ENCODE assay signal across 13 mouse cellular contexts in the genomic region with DNA sequence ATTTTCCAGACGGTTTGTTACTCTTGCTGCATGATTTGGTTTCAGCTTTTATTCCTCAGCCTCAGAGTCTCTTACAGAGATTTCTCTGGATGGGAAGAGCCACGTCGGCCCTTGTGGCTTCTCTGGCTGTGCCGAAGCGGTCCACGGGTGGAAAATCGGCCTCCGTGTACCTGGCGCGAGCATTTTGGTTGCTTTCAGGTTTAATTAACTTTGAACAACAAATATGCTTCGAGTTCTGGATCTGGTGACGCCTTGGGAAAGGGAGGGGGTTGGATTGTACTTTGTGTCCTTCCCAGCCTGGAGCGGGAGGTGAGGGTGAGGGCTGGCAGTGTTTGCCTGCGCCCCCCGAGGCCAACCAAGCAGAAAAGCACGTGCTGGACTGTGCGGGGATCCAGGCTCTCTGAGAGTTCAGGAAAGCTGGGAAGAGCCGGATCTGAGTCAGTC. TPM values are rescaled to one million over a fixed set of nuclear protein-coding genes. Genes with fewer than 3 reads are reported as not detected.
DNase-seq lines count a peak whose midpoint lies in the region; ATAC-seq lines count a peak whose summit lies in the region.
"Had no signal": no experiment of that assay in that cellular context is flagged by ENCODE, and none has a peak within 500 bp of the region (broad histone marks: within the 10 kb centered on the region; RNA-seq: fewer than 3 reads in every experiment).

No protein-coding gene starts in this region.

- H3K27me3 ChIP-seq in hindbrain, embryonic 10.5 days (ENCODE audit: insufficient read depth, poor library complexity, severe bottlenecking), result peaks cover 100% of the 10 kb centered on the region
- peaks cover 97% of the 10 kb centered on the region for H3K27me3 ChIP-seq in hindbrain, embryonic 13.5 days
- peaks cover 57% of the 10 kb centered on the region for H3K27me3 ChIP-seq in forebrain, embryonic 14.5 days (replicated peaks; ENCODE audit: control insufficient read depth, insufficient read depth, low read length)
- H3K27me3 ChIP-seq in midbrain, embryonic 13.5 days, result peaks cover 99% of the 10 kb centered on the region

- intact Hi-C loops in left cerebral cortex, postnatal 14 days (cut with DNase I), result loop anchor here (10.0 kb wide), 1 partner anchor 327 kb away; no protein-coding TSS in a partner anchor

- no peaks in the 10 kb centered on the region for H3K36me3 ChIP-seq in hindbrain, embryonic 10.5 days
- H3K36me3 ChIP-seq in hindbrain, embryonic 13.5 days, result no peaks in the 10 kb centered on the region
- no peaks in the 10 kb centered on the region for H3K36me3 ChIP-seq in forebrain, embryonic 14.5 days (ENCODE audit: control insufficient read depth, insufficient read depth, low read length)
- no peaks in the 10 kb centered on the region for H3K36me3 ChIP-seq in midbrain, embryonic 13.5 days
- H3K36me3 ChIP-seq: limb, embryonic 12.5 days had no signal

- under 1% methylated on average over 18 of the region's 18 CpGs for WGBS in hindbrain, embryonic 10.5 days
- WGBS in hindbrain, embryonic 13.5 days, result under 1% methylated on average over 18 of the region's 18 CpGs
- WGBS in forebrain, embryonic 14.5 days, result 1% methylated on average over 18 of the region's 18 CpGs
- 2% methylated on average over 17 of the region's 18 CpGs for WGBS in midbrain, embryonic 13.5 days

- peak; percentile 55 for DNase-seq in hindbrain, embryonic 10.5 days (ENCODE audit: low spot score)
- peak; percentile 54 for DNase-seq in embryo, embryonic 10 days (ENCODE audit: low spot score)
- DNase-seq in forebrain, embryonic 14.5 days (ENCODE audit: low spot score), result peak; percentile 43
- DNase-seq in urinary bladder, postnatal 14 days (ENCODE audit: low spot score), result no peak
- DNase-seq in left cerebral cortex, postnatal 14 days (ENCODE audit: low spot score in 2 of 2), result no peak
- no peak for DNase-seq in ovary, postnatal 10 days (ENCODE audit: low spot score)
- DNase-seq: heart, adult 2 months; lung, adult 18-20 months had no signal

- H3K4me3 ChIP-seq in hindbrain, embryonic 10.5 days, result 0 out of 2 replicates have a peak overlapping the region, but pooled peaks have one; percentile 11
- H3K4me3 ChIP-seq in hindbrain, embryonic 13.5 days, result no peak overlapping the region
- no peak overlapping the region for H3K4me3 ChIP-seq in forebrain, embryonic 14.5 days (ENCODE audit: low read depth, low read length)
- H3K4me3 ChIP-seq in midbrain, embryonic 13.5 days (replicated peaks), result no peak overlapping the region
- H3K4me3 ChIP-seq: heart, adult 2 months; limb, embryonic 12.5 days; megakaryocyte, embryonic 14.5 days had no signal

- no peak overlapping the region for H3K27ac ChIP-seq in hindbrain, embryonic 10.5 days
- H3K27ac ChIP-seq in hindbrain, embryonic 13.5 days, result no peak overlapping the region
- H3K27ac ChIP-seq in forebrain, embryonic 14.5 days (ENCODE audit: low read depth, low read length), result peak overlapping the region; percentile 21; the same call in 1 of the 2 replicates
- no peak overlapping the region for H3K27ac ChIP-seq in midbrain, embryonic 13.5 days
- H3K27ac ChIP-seq: heart, adult 2 months; limb, embryonic 12.5 days had no signal

- peaks cover 34% of the 10 kb centered on the region for H3K4me1 ChIP-seq in hindbrain, embryonic 10.5 days (replicated peaks)
- H3K4me1 ChIP-seq in hindbrain, embryonic 13.5 days (replicated peaks), result peaks cover 18% of the 10 kb centered on the region
- H3K4me1 ChIP-seq in forebrain, embryonic 14.5 days (ENCODE audit: control insufficient read depth, insufficient read depth, low read length), result peaks cover 15% of the 10 kb centered on the region
- peaks cover 17% of the 10 kb centered on the region for H3K4me1 ChIP-seq in midbrain, embryonic 13.5 days (replicated peaks)

- H3K9me3 ChIP-seq in hindbrain, embryonic 10.5 days, result no peaks in the 10 kb centered on the region
- H3K9me3 ChIP-seq in hindbrain, embryonic 13.5 days, result no peaks in the 10 kb centered on the region
- no peaks in the 10 kb centered on the region for H3K9me3 ChIP-seq in forebrain, embryonic 14.5 days (replicated peaks; ENCODE audit: control insufficient read depth, low read length)
- H3K9me3 ChIP-seq in midbrain, embryonic 13.5 days, result no peaks in the 10 kb centered on the region
- H3K9me3 ChIP-seq: limb, embryonic 12.5 days had no signal

- ATAC-seq in hindbrain, embryonic 13.5 days (ENCODE audit: low FRiP score), result no peak
- 0 out of 2 replicates have a peak, but pooled peaks have one; percentile 40 for ATAC-seq in forebrain, embryonic 14.5 days
- no peak for ATAC-seq in midbrain, embryonic 13.5 days

- no peak overlapping the region for H3K4me2 ChIP-seq in hindbrain, embryonic 13.5 days
- H3K4me2 ChIP-seq in forebrain, embryonic 14.5 days (ENCODE audit: low read length), result peak overlapping the region; percentile 44
- 0 out of 2 replicates have a peak overlapping the region, but pooled peaks have one; percentile 5 for H3K4me2 ChIP-seq in midbrain, embryonic 13.5 days (replicated peaks)
- H3K4me2 ChIP-seq: limb, embryonic 12.5 days had no signal

- no peak overlapping the region for H3K9ac ChIP-seq in hindbrain, embryonic 13.5 days
- no peak overlapping the region for H3K9ac ChIP-seq in forebrain, embryonic 14.5 days (ENCODE audit: low read length)
- H3K9ac ChIP-seq in midbrain, embryonic 13.5 days (replicated peaks), result no peak overlapping the region
- H3K9ac ChIP-seq: limb, embryonic 12.5 days had no signal

RNA-seq across cellular contexts. Expression of a gene that starts 7.1 kb away (rescaled TPM):
- polyA plus RNA-seq in hindbrain, embryonic 10.5 days (2016; fragmentation: Nextera tagmentation; extraction: Ambion mirVana), result 24.7 and 27.0 TPM in 2 replicates
- polyA plus RNA-seq in hindbrain, embryonic 13.5 days (2015; fragmentation: Nextera tagmentation; extraction: Ambion mirVana), result 26.4 and 29.8 TPM in 2 replicates
- 44.5 and 51.8 TPM in 2 replicates for polyA plus RNA-seq in forebrain, embryonic 14.5 days (2014; fragmentation: Nextera tagmentation; extraction: Ambion mirVana)
- polyA plus RNA-seq in midbrain, embryonic 13.5 days (2015; fragmentation: Nextera tagmentation; extraction: Ambion mirVana), result 39.9 and 40.9 TPM in 2 replicates
- total RNA-seq in left cerebral cortex, postnatal 14 days (2021), result 1 to 10 TPM; 5.2 to 8.1 TPM
- total RNA-seq: heart, adult 2 months; hematopoietic stem cell, adult 5-6 weeks had no signal
- polyA plus RNA-seq: heart, adult 2 months; limb, embryonic 12.5 days had no signal

Comparison
In these comparisons a context has a peak if more than half of its experiments do, and no peak if none do; other contexts are left out.
1. DNase-seq: peak in hindbrain, embryonic 10.5 days (single experiment), embryo, embryonic 10 days (single experiment) and forebrain, embryonic 14.5 days (single experiment); none in urinary bladder, postnatal 14 days (single experiment), left cerebral cortex, postnatal 14 days (0 of 2) and ovary, postnatal 10 days (single experiment).